Mouse (Mus musculus): Measurements from ENCODE around the gene Itgad. TPM values are rescaled to one million over a fixed set of nuclear protein-coding genes. Genes with fewer than 3 reads are reported as not detected.

The Itgad gene
- total and polyA plus RNA-seq, 2 experiments from 2014 or later: 0.05 to 0.39 TPM

DNA sequence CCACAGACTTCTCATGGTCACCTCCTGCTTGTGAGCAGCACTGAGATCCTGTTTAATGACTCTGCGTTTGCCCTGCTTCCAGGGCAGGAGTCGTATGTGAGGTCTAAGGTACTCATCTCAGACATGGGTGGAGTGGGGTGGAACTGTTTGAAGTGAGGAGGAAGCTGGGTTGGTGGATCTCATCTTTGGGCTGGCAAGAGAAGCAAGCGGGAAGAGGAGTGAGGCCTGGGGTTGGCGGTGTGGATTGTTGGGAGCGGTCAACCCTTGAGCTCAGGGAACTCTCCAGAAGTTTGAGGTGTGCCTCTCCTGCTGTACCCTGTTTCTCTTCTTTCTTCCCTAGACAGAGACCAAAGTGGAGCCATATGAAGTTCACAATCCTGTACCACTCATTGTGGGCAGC is 37.8 kb upstream of the Itgad start:
- Histone ChIP-seq H3K4me3 (ENCODE audit: low read depth, low read length) (no peak overlapping the region), H3K9ac (no peak overlapping the region), H3K36me3 (ENCODE audit: insufficient read depth) (no peaks in the 10 kb centered on the region), H3K4me2 (ENCODE audit: low read depth) (no peak overlapping the region), H3K9me3 (ENCODE audit: low read length) (no peaks in the 10 kb centered on the region), H3K27me3 (ENCODE audit: insufficient read depth, low read length) (no peaks in the 10 kb centered on the region), H3K27ac (ENCODE audit: low read depth, low read length) (no peak overlapping the region), H3K4me1 (ENCODE audit: insufficient read depth) (no peaks in the 10 kb centered on the region)
- DNase-seq (no peak), ATAC-seq (no peak)
- 91% methylated on average over 5 of the region's 5 CpGs for WGBS
- TF ChIP-seq CTCF (IDR thresholded peaks at IDR 0.05; ENCODE audit: low read depth): no peak

DNA sequence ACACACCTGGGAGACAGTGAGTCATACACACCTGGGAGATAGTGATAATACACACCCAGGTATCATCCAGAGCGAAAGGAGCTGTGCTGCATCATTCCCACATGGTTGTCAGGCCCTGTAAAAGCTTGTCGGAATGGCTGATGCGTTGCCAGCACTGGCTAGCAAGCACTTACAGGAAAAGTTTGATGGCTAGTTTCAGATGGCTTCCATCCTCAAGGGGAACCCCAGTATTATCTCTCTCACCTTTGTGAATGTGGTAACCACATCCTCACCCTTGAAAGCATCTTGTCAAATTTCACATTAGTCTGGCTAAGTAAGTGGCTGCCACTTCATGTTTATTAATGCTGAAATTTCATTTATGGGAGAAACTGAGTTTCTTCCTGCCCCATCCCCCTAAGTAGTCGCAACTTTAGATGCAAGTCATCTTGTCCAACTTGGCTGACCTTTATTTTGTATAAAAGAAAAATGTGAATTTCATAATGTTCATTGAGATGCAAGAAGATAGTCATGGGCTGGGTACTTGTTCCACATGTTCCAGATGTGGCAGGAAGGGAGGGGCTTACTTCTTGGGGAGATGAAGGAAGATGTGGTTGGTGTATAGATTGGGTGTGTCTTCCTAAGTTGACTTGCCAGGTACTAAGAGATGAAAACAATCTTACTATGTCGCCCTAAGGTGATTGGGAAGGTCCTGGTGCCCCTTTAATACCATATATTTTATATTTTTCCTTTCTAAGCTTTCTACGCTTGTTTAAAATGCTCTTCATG is 34.3 kb upstream of the Itgad start:
- no peaks in the 10 kb centered on the region for H3K9me3 ChIP-seq (ENCODE audit: low read length)

DNA sequence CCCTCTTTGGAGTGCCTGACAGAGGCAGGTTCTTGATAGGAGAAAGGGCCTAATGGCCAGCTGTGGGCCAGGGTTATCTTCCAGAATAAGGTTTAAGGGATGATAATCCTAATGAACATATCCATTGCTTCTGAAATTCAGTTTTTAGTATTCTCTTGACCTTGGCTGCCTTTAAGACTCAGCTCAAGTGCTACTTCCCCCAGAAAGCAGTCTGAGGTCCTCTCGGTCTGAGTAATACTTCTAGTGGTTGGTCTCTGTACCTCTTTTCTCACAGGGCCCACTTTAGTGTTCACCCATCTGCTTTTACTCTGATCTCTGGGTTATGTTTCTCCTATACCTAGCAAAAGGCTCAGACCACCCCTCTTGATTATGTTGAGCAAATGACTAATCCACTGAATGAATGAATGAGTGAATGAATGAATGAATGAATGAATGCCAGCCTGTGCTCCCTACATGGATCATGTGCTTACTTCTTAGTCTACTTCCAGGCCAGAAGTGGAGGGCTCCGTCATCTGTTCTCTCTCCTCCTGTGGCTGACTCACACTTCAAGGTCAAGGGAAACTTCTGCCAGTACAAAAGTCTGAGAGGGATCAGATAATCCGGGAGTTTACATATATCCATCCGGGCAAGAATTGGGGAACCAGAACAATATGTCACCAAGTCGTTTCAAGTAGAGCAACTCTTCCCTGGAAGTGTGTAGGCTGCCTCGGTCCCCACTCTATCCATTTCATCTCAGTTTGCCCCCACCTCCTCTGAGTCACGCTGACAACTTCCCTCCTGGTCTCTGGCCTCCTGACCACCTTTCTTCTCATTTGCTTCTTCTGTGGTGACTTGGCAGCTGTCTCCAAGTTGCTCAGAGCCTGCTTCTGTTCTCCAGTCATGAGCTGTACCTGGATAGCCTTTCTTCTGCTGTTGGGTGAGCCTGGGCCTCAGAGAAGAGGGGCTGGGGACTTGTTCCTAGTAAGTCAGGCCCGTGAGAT is 25.1 kb upstream of the Itgad start, which contains the start of gene Itgax:
Gene Itgax, plus strand, starts transcription at position 807 of the 980 bp plus-strand sequence.
- Histone ChIP-seq H3K27me3 (ENCODE audit: insufficient read depth, low read length) (no peaks in the 10 kb centered on the region), H3K4me1 (ENCODE audit: insufficient read depth) (no peaks in the 10 kb centered on the region), H3K4me3 (ENCODE audit: low read depth, low read length) (no peak within 1 kb of the TSS), H3K36me3 (ENCODE audit: insufficient read depth) (no peaks in the 10 kb centered on the region), H3K4me2 (ENCODE audit: low read depth) (no peak within 1 kb of the TSS), H3K9ac (no peak within 1 kb of the TSS), H3K9me3 (ENCODE audit: low read length) (no peaks in the 10 kb centered on the region), H3K27ac (ENCODE audit: low read depth, low read length) (no peak within 1 kb of the TSS)
- 80% methylated on average over 8 of the region's 8 CpGs for WGBS
- DNase-seq (no peak), ATAC-seq (no peak)
- TF ChIP-seq CTCF (IDR thresholded peaks at IDR 0.05; ENCODE audit: low read depth): no peak

More for the DNA sequence above, 34.3 kb upstream of the Itgad start:
- Histone ChIP-seq H3K4me2 (ENCODE audit: low read depth) (no peak overlapping the region), H3K4me1 (ENCODE audit: insufficient read depth) (no peaks in the 10 kb centered on the region), H3K9ac (no peak overlapping the region), H3K4me3 (ENCODE audit: low read depth, low read length) (no peak overlapping the region), H3K27ac (ENCODE audit: low read depth, low read length) (no peak overlapping the region), H3K36me3 (ENCODE audit: insufficient read depth) (no peaks in the 10 kb centered on the region), H3K27me3 (ENCODE audit: insufficient read depth, low read length) (no peaks in the 10 kb centered on the region)
- no peak for TF ChIP-seq CTCF (IDR thresholded peaks at IDR 0.05; ENCODE audit: low read depth)
- 86% methylated on average over 6 of the region's 6 CpGs for WGBS
- DNase-seq (no peak), ATAC-seq (no peak)

DNA sequence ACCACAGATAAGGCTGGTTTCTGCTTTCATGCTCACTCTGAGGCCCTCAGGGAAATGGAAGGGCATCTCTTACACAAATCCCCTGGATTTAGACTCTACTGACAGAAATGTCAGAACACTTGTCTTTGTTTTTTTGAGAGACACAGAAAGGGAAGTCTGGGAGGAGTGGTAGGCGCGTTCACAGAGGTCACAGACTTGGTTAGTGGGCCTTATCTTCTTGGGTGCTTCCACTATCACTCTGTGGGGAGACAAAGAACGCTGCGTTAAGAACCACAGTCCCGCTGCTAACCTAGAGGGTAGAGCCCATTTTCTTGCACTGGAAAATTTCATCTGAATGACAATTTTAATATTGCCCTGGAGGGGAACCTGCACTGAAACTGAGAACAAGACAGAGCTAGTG is 22.0 kb upstream of the Itgad start:
- no peak for TF ChIP-seq CTCF (IDR thresholded peaks at IDR 0.05; ENCODE audit: low read depth)
- no peaks in the 10 kb centered on the region for H3K4me1 ChIP-seq (ENCODE audit: insufficient read depth)
- ATAC-seq: no peak

DNA sequence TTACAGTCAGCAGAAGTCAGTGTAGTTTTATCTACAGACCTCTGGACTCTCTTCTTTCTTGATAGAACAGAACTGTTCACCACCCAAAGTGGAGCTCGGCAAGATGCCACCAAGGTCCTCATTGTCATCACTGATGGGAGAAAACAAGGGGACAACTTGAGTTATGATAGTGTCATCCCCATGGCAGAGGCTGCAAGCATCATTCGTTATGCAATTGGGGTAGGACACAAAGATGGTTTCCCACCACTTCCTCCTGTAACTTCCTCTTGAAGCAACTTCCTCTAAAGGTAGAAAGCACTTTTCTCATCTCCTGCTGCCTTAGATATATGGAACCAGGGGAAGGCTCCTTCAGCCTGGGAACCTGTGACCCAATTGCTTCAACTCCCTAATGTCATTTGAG is 20.6 kb upstream of the Itgad start:
- no peak overlapping the region for H3K4me2 ChIP-seq (ENCODE audit: low read depth)
- 95% methylated on average over 2 of the region's 2 CpGs for WGBS
- DNase-seq (no peak), ATAC-seq (no peak)
- H3K9me3 ChIP-seq (ENCODE audit: low read length): no peaks in the 10 kb centered on the region
- no peak overlapping the region for H3K9ac ChIP-seq
- no peak overlapping the region for H3K27ac ChIP-seq (ENCODE audit: low read depth, low read length)
- no peak overlapping the region for H3K4me3 ChIP-seq (ENCODE audit: low read depth, low read length)
- no peaks in the 10 kb centered on the region for H3K27me3 ChIP-seq (ENCODE audit: insufficient read depth, low read length)
- no peak for TF ChIP-seq CTCF (IDR thresholded peaks at IDR 0.05; ENCODE audit: low read depth)
- no peaks in the 10 kb centered on the region for H3K4me1 ChIP-seq (ENCODE audit: insufficient read depth)
- H3K36me3 ChIP-seq (ENCODE audit: insufficient read depth): no peaks in the 10 kb centered on the region

More for the DNA sequence above, 22.0 kb upstream of the Itgad start:
- Histone ChIP-seq H3K27me3 (ENCODE audit: insufficient read depth, low read length) (no peaks in the 10 kb centered on the region), H3K9ac (no peak overlapping the region), H3K36me3 (ENCODE audit: insufficient read depth) (no peaks in the 10 kb centered on the region), H3K4me3 (ENCODE audit: low read depth, low read length) (no peak overlapping the region), H3K4me2 (ENCODE audit: low read depth) (no peak overlapping the region), H3K9me3 (ENCODE audit: low read length) (no peaks in the 10 kb centered on the region), H3K27ac (ENCODE audit: low read depth, low read length) (no peak overlapping the region)
- DNase-seq: no peak
- 91% methylated on average over 5 of the region's 5 CpGs for WGBS

DNA sequence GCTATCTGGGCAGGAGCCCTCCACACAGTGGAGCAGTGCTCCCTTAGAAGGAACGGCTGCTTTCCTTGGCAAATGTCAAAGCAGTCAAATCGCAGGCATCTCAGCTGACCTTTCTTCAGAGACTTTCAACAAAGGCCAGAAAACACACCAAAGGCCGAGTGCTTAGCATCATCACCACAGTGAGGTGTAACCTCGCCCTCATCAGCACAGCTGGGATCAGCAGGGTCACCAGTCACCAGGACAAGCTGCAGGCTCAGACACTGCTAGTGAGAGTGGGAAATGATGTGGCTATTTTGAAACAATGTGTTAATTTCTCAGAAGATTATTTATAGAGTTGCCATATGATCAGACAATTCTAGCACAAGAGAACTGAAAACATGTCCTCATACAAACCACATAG is 17.2 kb upstream of the Itgad start:
- 55% methylated on average over 4 of the region's 4 CpGs for WGBS
- Histone ChIP-seq H3K4me2 (ENCODE audit: low read depth) (no peak overlapping the region), H3K4me3 (ENCODE audit: low read depth, low read length) (no peak overlapping the region), H3K9me3 (ENCODE audit: low read length) (no peaks in the 10 kb centered on the region), H3K36me3 (ENCODE audit: insufficient read depth) (no peaks in the 10 kb centered on the region), H3K27me3 (ENCODE audit: insufficient read depth, low read length) (no peaks in the 10 kb centered on the region), H3K4me1 (ENCODE audit: insufficient read depth) (no peaks in the 10 kb centered on the region), H3K27ac (ENCODE audit: low read depth, low read length) (no peak overlapping the region), H3K9ac (no peak overlapping the region)
- DNase-seq (no peak), ATAC-seq (no peak)
- no peak for TF ChIP-seq CTCF (IDR thresholded peaks at IDR 0.05; ENCODE audit: low read depth)

DNA sequence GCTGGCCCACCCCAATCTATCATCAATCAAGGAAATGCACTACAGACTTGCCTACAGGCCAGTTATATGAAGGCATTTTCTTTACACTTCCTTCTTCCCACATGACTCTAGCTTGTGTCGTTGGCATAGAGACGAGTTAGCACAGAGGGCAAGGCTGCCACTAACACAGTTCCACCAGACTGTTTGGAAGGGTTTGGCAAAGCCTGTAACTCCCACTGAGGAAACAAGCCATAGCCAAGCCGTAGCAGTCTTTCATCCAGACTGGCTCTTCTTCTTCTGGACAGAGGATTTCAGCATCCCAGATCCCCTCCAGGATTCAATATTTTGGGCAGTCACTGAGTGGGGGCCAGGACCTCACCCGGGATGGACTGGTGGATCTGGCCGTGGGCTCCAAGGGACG is 14.6 kb upstream of the Itgad start:
- Histone ChIP-seq H3K27ac (ENCODE audit: low read depth, low read length) (no peak overlapping the region), H3K27me3 (ENCODE audit: insufficient read depth, low read length) (no peaks in the 10 kb centered on the region), H3K9ac (no peak overlapping the region), H3K36me3 (ENCODE audit: insufficient read depth) (no peaks in the 10 kb centered on the region), H3K4me3 (ENCODE audit: low read depth, low read length) (no peak overlapping the region), H3K4me1 (ENCODE audit: insufficient read depth) (no peaks in the 10 kb centered on the region), H3K4me2 (ENCODE audit: low read depth) (no peak overlapping the region), H3K9me3 (ENCODE audit: low read length) (no peaks in the 10 kb centered on the region)
- TF ChIP-seq CTCF (IDR thresholded peaks at IDR 0.05; ENCODE audit: low read depth): no peak
- peak; percentile 3 for DNase-seq
- 92% methylated on average over 6 of the region's 6 CpGs for WGBS
- ATAC-seq: no peak

Measured in forebrain, postnatal 0 days (tissue).